Mouse (Mus musculus): ENCODE measurements around the gene Fem1b.
"Not testable (repeated sequence)": the region's sequence is repeated elsewhere in the genome, so short reads cannot be mapped to it uniquely, and the experiment has no call there.

The Fem1b gene

DNA sequence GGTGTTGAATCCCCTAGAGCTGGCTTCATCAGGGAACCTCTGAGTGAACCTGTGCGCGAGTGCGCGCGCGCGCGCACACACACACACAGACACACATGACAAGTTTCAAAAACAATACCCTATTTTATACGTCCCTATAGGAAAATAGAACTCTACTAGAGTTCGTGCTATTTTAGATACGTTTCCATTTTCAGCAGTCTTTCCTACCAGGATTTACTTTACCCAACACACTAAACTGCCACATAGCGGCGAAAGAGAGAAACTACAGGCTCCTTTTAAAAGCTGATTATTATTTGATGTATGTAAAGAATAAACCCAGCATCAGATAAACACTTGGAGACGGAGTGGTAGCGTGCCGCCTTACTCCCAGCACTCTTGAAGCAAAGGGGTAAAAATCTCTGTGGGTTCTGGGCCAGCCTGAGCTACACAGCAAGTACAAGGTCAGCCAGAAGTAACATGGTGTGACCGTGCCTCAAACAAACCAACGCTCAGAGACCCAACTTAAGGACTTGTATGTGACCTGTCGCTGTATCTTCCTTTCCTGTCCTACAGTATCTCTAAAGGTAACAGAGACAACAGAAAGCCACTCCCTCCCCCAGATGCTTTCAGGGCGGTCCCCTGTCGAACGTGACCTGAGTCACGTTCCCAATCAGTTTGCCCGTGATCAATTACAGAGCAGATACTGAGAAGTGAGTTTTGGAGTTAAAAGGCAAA lies 16.4 kb upstream of the Fem1b start:
- DNase-seq (ENCODE audit: low spot score) = peak; percentile 24

- no peak for DNase-seq (ENCODE audit: low spot score)
These were observed 14.7 kb upstream of the Fem1b start for GRCm38 (mm10) chr9:62826456-62826855.

DNA sequence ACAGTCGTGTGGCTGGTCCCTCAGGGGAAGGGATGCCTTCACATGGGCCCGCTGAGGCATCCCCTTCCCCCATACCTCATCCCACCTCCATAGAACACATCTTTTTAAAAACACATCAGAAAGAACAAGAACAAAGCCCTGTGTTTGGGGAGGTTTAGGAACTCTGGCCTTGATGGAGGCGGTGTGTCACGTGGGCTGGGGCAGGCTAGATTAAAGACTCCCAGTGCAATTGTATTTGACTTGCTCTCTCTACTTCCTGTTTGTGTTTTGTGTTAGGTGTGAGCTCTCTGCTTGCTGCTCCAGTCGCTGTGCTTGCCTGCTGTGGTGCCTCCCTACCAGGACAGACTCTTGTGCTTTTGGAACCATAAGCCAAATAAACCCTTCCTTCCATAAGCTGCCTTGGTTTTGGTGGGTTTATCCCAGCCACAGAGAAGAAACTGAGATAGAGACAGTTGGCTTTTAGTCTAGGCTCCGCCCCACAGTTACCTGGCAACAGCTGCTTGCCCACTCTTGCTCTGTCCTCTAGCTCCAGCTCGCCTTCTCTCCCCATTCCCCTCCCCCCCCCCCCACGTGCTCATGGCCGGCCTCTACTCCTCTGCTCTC lies 14.2 kb upstream of the Fem1b start:
- DNase-seq (ENCODE audit: low spot score) = peak; percentile 39

DNA sequence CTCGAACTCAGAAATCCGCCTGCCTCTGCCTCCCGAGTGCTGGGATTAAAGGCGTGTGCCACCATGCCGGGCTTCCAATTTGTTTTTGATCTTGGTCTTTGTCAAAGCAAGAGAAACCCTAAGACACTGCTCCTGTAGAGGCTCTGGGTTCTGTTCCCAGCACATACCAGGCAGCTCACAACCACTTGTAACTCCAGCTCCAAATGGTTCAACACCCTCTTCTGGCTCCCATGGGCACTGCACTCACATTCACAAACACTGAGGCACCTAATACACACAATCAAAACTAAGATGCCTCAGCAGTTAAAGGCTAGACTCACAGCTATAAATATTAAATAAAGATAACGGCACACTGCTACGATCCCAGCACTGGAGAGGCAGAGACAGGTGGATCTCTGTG lies 10.1 kb upstream of the Fem1b start:
- no peak for DNase-seq (ENCODE audit: low spot score)

DNA sequence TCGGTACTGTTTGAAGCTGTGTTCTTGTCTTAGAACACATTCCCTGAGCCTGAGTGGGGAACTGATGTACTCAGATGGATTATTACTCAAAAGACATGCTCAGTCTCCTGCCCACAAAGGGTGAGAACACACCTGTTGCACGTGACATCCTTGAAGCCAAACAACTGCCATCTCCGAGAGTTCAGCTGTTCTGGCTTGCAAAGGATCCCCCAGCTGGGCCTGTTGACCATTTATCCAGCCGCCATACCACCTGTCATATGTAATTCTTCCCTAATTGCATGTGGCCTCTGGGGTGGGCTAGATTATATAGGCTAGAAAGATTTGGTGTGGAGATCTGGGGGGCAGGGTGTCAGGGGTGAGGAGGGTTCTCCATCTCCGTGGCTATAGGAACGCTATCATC lies 9.1 kb upstream of the Fem1b start:
- no peak for DNase-seq (ENCODE audit: low spot score)

- not testable (repeated sequence) for DNase-seq (ENCODE audit: low spot score)
These were observed 8.2 kb upstream of the Fem1b start for GRCm38 (mm10) chr9:62819910-62820309.

GRCm38 (mm10) chr9:62819494-62819893 lies 7.8 kb upstream of the Fem1b start:
- no peak for DNase-seq (ENCODE audit: low spot score)

GRCm38 (mm10) chr9:62817828-62818614 lies 6.3 kb upstream of the Fem1b start:
- no peak for DNase-seq (ENCODE audit: low spot score)

DNA sequence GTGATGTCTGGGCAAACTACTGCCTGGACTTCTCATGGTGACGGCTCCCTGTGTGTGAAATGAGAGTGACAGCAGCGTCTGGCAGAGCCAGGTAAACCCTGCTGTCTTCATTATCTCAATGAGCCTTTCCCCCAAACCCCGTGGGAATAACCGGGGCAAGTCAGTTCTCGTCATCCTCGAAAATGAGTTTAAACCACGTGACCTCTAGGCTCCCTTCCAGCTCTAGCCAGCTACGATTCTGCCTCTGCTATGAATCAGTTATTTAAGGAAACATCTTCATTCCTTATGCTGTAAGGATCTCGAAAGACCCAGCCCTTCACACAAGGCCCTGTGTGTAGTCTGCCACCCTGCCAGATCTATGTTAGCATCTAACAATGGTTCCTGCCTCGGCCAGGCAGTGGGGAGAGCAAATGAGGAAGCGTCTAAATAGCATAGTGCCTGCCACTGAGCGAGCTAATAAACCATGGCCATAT lies 5.4 kb upstream of the Fem1b start:
- no peak for DNase-seq (ENCODE audit: low spot score)

- DNase-seq (ENCODE audit: low spot score) = no peak
These were observed 4.8 kb upstream of the Fem1b start for GRCm38 (mm10) chr9:62816323-62817098.

DNA sequence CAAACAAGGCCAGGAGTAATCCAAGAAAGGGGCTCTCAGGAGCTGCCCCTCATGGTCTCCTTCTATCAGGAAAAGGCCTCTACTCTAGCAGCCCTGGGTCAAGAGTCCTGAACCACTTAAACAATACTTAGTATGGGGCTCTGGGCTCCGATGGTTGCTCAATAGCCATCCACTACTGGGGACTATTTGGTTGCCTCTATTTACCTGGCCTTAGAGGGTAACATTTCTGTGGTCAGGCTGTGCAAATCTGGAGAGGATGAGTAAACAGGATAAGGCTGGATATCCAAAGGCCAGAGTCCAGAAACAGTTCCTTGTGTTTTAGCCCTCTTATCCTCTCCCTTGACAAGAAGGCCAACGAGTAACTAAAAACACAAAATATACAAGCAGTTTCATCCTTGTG lies 3.0 kb upstream of the Fem1b start:
- no peak for DNase-seq (ENCODE audit: low spot score)

DNA sequence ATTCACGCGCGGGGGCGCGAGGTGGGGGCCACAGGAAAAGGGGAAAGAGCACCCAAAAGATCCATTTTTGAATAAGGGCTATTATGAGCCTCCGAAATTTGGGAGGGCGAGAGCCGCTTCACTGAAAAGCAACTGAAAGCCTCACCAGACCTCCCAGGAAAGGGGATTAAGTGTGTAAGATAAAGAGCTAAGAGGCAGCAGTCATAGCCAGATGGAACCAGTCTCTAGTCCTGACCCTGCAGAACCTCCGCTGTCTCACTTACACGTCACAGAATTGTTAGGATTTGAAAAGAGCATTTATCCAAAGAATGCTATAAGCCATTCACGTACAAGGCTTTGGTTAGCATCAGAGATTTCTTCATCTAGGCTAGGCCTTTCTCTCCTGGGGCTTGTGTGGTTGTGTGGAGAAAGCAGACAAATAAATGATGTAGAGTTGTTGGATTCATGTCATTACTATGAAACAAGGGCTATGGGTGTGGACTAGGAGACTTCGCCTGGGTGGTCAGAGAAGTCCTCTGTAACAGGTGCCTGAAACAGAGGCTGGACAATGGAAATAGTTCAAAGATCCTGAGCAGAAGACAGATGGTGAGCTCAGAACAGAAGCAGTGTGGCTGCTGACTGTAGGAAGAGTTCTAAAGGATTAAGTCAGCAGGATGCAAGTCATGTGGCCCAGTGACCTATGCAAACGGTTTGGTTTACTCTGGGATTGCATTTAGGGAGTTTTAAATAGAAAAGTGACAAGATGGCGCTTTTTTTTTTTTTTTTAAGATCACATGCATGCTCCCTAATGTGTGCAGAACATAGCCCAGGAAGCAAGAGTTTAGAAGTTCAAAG lies 699 bp upstream of the Fem1b start:
- no peak for DNase-seq (ENCODE audit: low spot score)

- peak; percentile 52 for DNase-seq (ENCODE audit: low spot score)
These were observed 905 bp downstream of the Fem1b start for GRCm38 (mm10) chr9:62810543-62811515.

GRCm38 (mm10) chr9:62810095-62810494 lies 1.6 kb downstream of the Fem1b start:
- no peak for DNase-seq (ENCODE audit: low spot score)

DNA sequence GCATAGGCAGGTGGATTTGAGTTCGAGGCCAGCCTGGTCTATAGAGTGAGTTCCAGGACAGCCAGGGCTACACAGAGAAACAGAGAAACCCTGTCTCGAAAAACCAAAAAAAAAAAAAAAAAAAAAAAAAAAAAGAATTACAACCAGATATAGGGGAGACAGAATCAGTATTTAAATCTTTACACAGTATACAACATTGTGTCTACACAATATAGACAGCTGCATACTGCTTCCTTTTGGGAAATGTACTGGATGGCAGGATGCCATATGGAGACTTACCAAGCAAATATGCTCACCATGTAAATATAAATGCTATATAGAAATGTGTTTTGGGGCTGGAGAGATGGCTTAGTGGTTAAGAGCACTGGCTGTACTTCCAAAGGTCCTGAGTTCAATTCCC lies 12.5 kb downstream of the Fem1b start:
- DNase-seq (ENCODE audit: low spot score) = not testable (repeated sequence)

- no peak for DNase-seq (ENCODE audit: low spot score)
These were observed 21.9 kb downstream of the Fem1b start for GRCm38 (mm10) chr9:62789856-62790255.

- DNase-seq (ENCODE audit: low spot score) = no peak
These were observed 25.0 kb downstream of the Fem1b start for GRCm38 (mm10) chr9:62786721-62787120.

- no peak for DNase-seq (ENCODE audit: low spot score)
These were observed 27.5 kb downstream of the Fem1b start for GRCm38 (mm10) chr9:62784233-62784632.

GRCm38 (mm10) chr9:62782976-62783781 lies 28.6 kb downstream of the Fem1b start:
- DNase-seq (ENCODE audit: low spot score) = no peak

All from T-cell, adult 2 months (primary cell).